Mouse (Mus musculus) adrenal gland, postnatal 4 days (tissue): Measurements from ENCODE around the gene Iapp. TPM values are rescaled to one million over a fixed set of nuclear protein-coding genes. Genes with fewer than 3 reads are reported as not detected.

ENCODE experiments used
- total RNA-seq, 2 experiments: library from RNA; stranded (reverse); gene quantifications; 2 replicates each; pipeline ENCODE4 v1.2.3; 2021

Iapp gene
- total RNA-seq, 2 experiments from 2014 or later: 67.7 TPM; not detected in 1

Other genes starting within 250 kb of the Iapp start
- gene Slco1a6, start 89.9 kb upstream of the Iapp start, total RNA-seq: 1 to 10 TPM; 2.4 to 4.8 TPM
- not detected for gene Slco1a5, start 24.6 kb downstream of the Iapp start, total RNA-seq
- gene Pyroxd1, start 47.2 kb downstream of the Iapp start, total RNA-seq: 10 to 100 TPM; 17.8 to 18.8 TPM
- 10 to 100 TPM; 18.1 to 22.9 TPM for gene Recql, start 88.7 kb downstream of the Iapp start, total RNA-seq
- 10 to 100 TPM; 31.2 to 37.5 TPM for gene Golt1b, start 88.8 kb downstream of the Iapp start, total RNA-seq
- under 1 TPM; 0.20 to 0.36 TPM for gene Spx, start 115.0 kb downstream of the Iapp start, total RNA-seq
- 10 to 100 TPM in 1 of 2 experiments, under 1 TPM in 1; 0.50 to 13.2 TPM for gene Gys2, start 174.7 kb downstream of the Iapp start, total RNA-seq
- gene Ldhb, start 209.5 kb downstream of the Iapp start, total RNA-seq: 100 to 1,000 TPM; 148 to 257 TPM